Mouse (Mus musculus) stomach, embryonic 16.5 days (tissue): ENCODE results near the gene Evc. TPM values are rescaled to one million over a fixed set of nuclear protein-coding genes. Genes with fewer than 3 reads are reported as not detected.

Experiments
- ATAC-seq: fragments of 200-750 bp; cut with Nextera tagmentation; 2 replicates; pipeline ENCODE4 v1.8.0; 2017; ENCODE audit warnings: moderate number of reproducible peaks, moderate TSS enrichment; ENCODE audit not compliant: insufficient read depth, low FRiP score
- H3K27ac ChIP-seq: fragments of 300-500 bp; sonication (generic); 2 replicates; pipeline ENCODE4 v1.5.1; 2014; ENCODE audit warnings: low read length
- H3K27me3 ChIP-seq: fragments of 300-500 bp; sonication (generic); 2 replicates; pipeline ENCODE4 v1.6.1; 2014; ENCODE audit warnings: low read length, control low read depth, mixed read lengths; ENCODE audit not compliant: control insufficient read depth, insufficient read depth
- H3K36me3 ChIP-seq: fragments of 300-500 bp; sonication (generic); 2 replicates; pipeline ENCODE4 v1.6.1; 2014; ENCODE audit warnings: low read length; ENCODE audit not compliant: control insufficient read depth, insufficient read depth
- H3K4me1 ChIP-seq: fragments of 300-500 bp; sonication (generic); 2 replicates; pipeline ENCODE4 v1.6.1; 2014; ENCODE audit warnings: low read length, control low read depth, mixed read lengths; ENCODE audit not compliant: control insufficient read depth, insufficient read depth
- H3K4me2 ChIP-seq: fragments of 300-500 bp; sonication (generic); 2 replicates; pipeline ENCODE4 v1.6.1; 2014; ENCODE audit warnings: low read depth, low read length, mixed read lengths
- H3K4me3 ChIP-seq: fragments of 300-500 bp; sonication (generic); replicated peaks from 2 replicates; pipeline ENCODE4 v1.5.1; 2014; ENCODE audit warnings: mild to moderate bottlenecking, low read length
- H3K9ac ChIP-seq: fragments of 300-500 bp; sonication (generic); 2 replicates; pipeline ENCODE4 v1.6.1; 2014; ENCODE audit warnings: low read length
- H3K9me3 ChIP-seq: fragments of 300-500 bp; sonication (generic); replicated peaks from 2 replicates; pipeline ENCODE4 v1.6.1; 2016; ENCODE audit warnings: low read length, control low read depth; ENCODE audit not compliant: control insufficient read depth
- WGBS: fragments of 180-500 bp; shearing (Covaris S2); extraction: QIAGEN DNeasy Blood & Tissue Kit; methylation state at CpG from one replicate; pipeline ENCODE4 v1.1.7; 2014; 5-methylcytosine and 5-hydroxymethylcytosine counted together
- polyA plus RNA-seq: library from polyadenylated mRNA; unstranded; fragments of >200 nt; fragmentation: Nextera tagmentation; extraction: Ambion mirVana; gene quantifications from 2 replicates; pipeline ENCODE4 v1.2.1, GENCODE M21; 2015

Gene Evc
- polyA plus RNA-seq = 14.1 and 14.8 TPM in 2 replicates

- peak; percentile 73 for ATAC-seq
- Histone ChIP-seq H3K9ac (peak within 1 kb of the TSS; percentile 80), H3K4me1 (peaks cover 24% of the 10 kb centered on the region), H3K4me3 (peak within 1 kb of the TSS; percentile 76), H3K36me3 (no peaks in the 10 kb centered on the region), H3K27ac (peak within 1 kb of the TSS; percentile 1; the same call in 1 of the 2 replicates), H3K4me2 (peak within 1 kb of the TSS; percentile 88), H3K9me3 (no peaks in the 10 kb centered on the region), H3K27me3 (no peaks in the 10 kb centered on the region)
- WGBS = under 1% methylated on average over 47 of the region's 48 CpGs
Observed at GRCm38 (mm10) chr5:37336485-37337105, at the start of gene Evc. Gene Evc (minus strand): TSS chr5:37336894.

- no peaks in the 10 kb centered on the region for H3K27me3 ChIP-seq
- no peak for ATAC-seq
- no peaks in the 10 kb centered on the region for H3K4me1 ChIP-seq
- no peak overlapping the region for H3K9ac ChIP-seq
- H3K9me3 ChIP-seq = no peaks in the 10 kb centered on the region
- H3K4me3 ChIP-seq = no peak overlapping the region
- peaks cover 12% of the 10 kb centered on the region; the same call in 1 of the 2 replicates for H3K36me3 ChIP-seq
- no peak overlapping the region for H3K4me2 ChIP-seq
- no peak overlapping the region for H3K27ac ChIP-seq
- 85% methylated on average over 3 of the region's 3 CpGs for WGBS
Observed at GRCm38 (mm10) chr5:37383570-37383969, 46.9 kb upstream of the Evc start.

- Histone ChIP-seq H3K4me1 (no peaks in the 10 kb centered on the region), H3K4me2 (no peak overlapping the region), H3K9ac (no peak overlapping the region), H3K27ac (no peak overlapping the region), H3K27me3 (no peaks in the 10 kb centered on the region), H3K36me3 (peaks cover 12% of the 10 kb centered on the region; the same call in 1 of the 2 replicates), H3K9me3 (no peaks in the 10 kb centered on the region), H3K4me3 (no peak overlapping the region)
- no peak for ATAC-seq
- 87% methylated on average over 4 of the region's 4 CpGs for WGBS
Observed at GRCm38 (mm10) chr5:37380641-37381040, 43.9 kb upstream of the Evc start.

- no peak for ATAC-seq
- Histone ChIP-seq H3K4me3 (no peak overlapping the region), H3K9me3 (no peaks in the 10 kb centered on the region), H3K9ac (no peak overlapping the region), H3K27ac (no peak overlapping the region), H3K27me3 (no peaks in the 10 kb centered on the region), H3K36me3 (peaks cover 11% of the 10 kb centered on the region; the same call in 1 of the 2 replicates), H3K4me1 (no peaks in the 10 kb centered on the region), H3K4me2 (no peak overlapping the region)
- WGBS = 88% methylated on average over 7 of the region's 7 CpGs
Observed at GRCm38 (mm10) chr5:37377376-37377775, 40.7 kb upstream of the Evc start.

- H3K27me3 ChIP-seq = no peaks in the 10 kb centered on the region
- H3K9ac ChIP-seq = no peak overlapping the region
- 80% methylated on average over 8 of the region's 8 CpGs for WGBS
- no peak overlapping the region for H3K4me3 ChIP-seq
- no peak overlapping the region for H3K27ac ChIP-seq
- no peak overlapping the region for H3K4me2 ChIP-seq
- no peak for ATAC-seq
- no peaks in the 10 kb centered on the region for H3K9me3 ChIP-seq
- H3K4me1 ChIP-seq = no peaks in the 10 kb centered on the region
- no peaks in the 10 kb centered on the region; the same call in none of the 2 replicates for H3K36me3 ChIP-seq
Observed at GRCm38 (mm10) chr5:37368796-37369195, 32.1 kb upstream of the Evc start.

- no peak overlapping the region for H3K9ac ChIP-seq
- H3K36me3 ChIP-seq = no peaks in the 10 kb centered on the region
- ATAC-seq = no peak
- no peak overlapping the region for H3K4me3 ChIP-seq
- no peaks in the 10 kb centered on the region for H3K27me3 ChIP-seq
- H3K4me1 ChIP-seq = no peaks in the 10 kb centered on the region
- H3K9me3 ChIP-seq = no peaks in the 10 kb centered on the region
- H3K4me2 ChIP-seq = no peak overlapping the region
- no peak overlapping the region for H3K27ac ChIP-seq
Observed at GRCm38 (mm10) chr5:37365751-37366150, 29.1 kb upstream of the Evc start.

- H3K36me3 ChIP-seq = no peaks in the 10 kb centered on the region
- no peak overlapping the region for H3K27ac ChIP-seq
- no peaks in the 10 kb centered on the region for H3K9me3 ChIP-seq
- H3K27me3 ChIP-seq = no peaks in the 10 kb centered on the region
- 66% methylated on average over 5 of the region's 5 CpGs for WGBS
- ATAC-seq = no peak
- no peaks in the 10 kb centered on the region for H3K4me1 ChIP-seq
- H3K4me3 ChIP-seq = no peak overlapping the region
- no peak overlapping the region for H3K4me2 ChIP-seq
- no peak overlapping the region for H3K9ac ChIP-seq
Observed at GRCm38 (mm10) chr5:37363284-37363683, 26.6 kb upstream of the Evc start.

- no peak overlapping the region for H3K27ac ChIP-seq
- H3K9ac ChIP-seq = no peak overlapping the region
- H3K4me1 ChIP-seq = no peaks in the 10 kb centered on the region
- no peaks in the 10 kb centered on the region for H3K9me3 ChIP-seq
- no peaks in the 10 kb centered on the region for H3K36me3 ChIP-seq
- WGBS = 74% methylated on average over 5 of the region's 5 CpGs
- H3K4me2 ChIP-seq = no peak overlapping the region
- ATAC-seq = no peak
- no peak overlapping the region for H3K4me3 ChIP-seq
- H3K27me3 ChIP-seq = no peaks in the 10 kb centered on the region
Observed at GRCm38 (mm10) chr5:37362618-37363017, 25.9 kb upstream of the Evc start.

GRCm38 (mm10) chr5:37356027-37356426 is 19.3 kb upstream of the Evc start:
- Histone ChIP-seq H3K36me3 (peaks cover 9% of the 10 kb centered on the region; the same call in 1 of the 2 replicates), H3K9ac (no peak overlapping the region), H3K4me1 (no peaks in the 10 kb centered on the region), H3K4me3 (no peak overlapping the region), H3K27me3 (no peaks in the 10 kb centered on the region), H3K9me3 (no peaks in the 10 kb centered on the region), H3K4me2 (no peak overlapping the region), H3K27ac (no peak overlapping the region)
- no peak for ATAC-seq
- 80% methylated on average over 8 of the region's 8 CpGs for WGBS
